Mouse (Mus musculus) brain, embryonic 14.5 days (tissue): ENCODE results near the gene Apol8. TPM values are rescaled to one million over a fixed set of nuclear protein-coding genes. Genes with fewer than 3 reads are reported as not detected.

ENCODE experiments used
- DNase-seq: peaks from one replicate; pipeline ENCODE4 v3.0.0-alpha.2; 2011; ENCODE audit warnings: low read depth
- CTCF ChIP-seq: fragments of 200-500 bp; IDR thresholded peaks from 2 replicates; pipeline ENCODE4 v1.5.1; 2012; ENCODE audit warnings: inconsistent platforms, mild to moderate bottlenecking, moderate library complexity, borderline replicate concordance; ENCODE audit not compliant: insufficient read depth, insufficient read length; ENCODE audit errors: extremely low read depth
- POLR2A ChIP-seq: fragments of 200-500 bp; IDR thresholded peaks from 2 replicates; pipeline ENCODE4 v1.6.1; 2012; ENCODE audit warnings: mild to moderate bottlenecking, inconsistent platforms, borderline replicate concordance; ENCODE audit not compliant: poor library complexity, insufficient read depth, insufficient read length, severe bottlenecking; ENCODE audit errors: extremely low read depth
- polyA plus RNA-seq: library from polyadenylated mRNA; depleted of rRNA; stranded (reverse); fragments of >200 nt; gene quantifications from 2 replicates; pipeline ENCODE4 v1.2.3, GENCODE M21; 2012

The Apol8 gene
- polyA plus RNA-seq, 1 experiment, result 0.30 TPM

GRCm38 (mm10) chr15:77784039-77784824, 27.4 kb upstream of the Apol8 start:
- no peak for TF ChIP-seq POLR2A
- no peak for TF ChIP-seq CTCF
- DNase-seq, result no peak

- DNase-seq, result no peak
- TF ChIP-seq POLR2A (no peak), CTCF (peak; percentile 38; the same call in 1 of the 2 replicates)
These were observed 25.7 kb upstream of the Apol8 start for GRCm38 (mm10) chr15:77782449-77783014.

GRCm38 (mm10) chr15:77775186-77775963, 18.6 kb upstream of the Apol8 start:
- DNase-seq, result peak; percentile 80
- TF ChIP-seq CTCF (peak; percentile 99), POLR2A (no peak)

DNA sequence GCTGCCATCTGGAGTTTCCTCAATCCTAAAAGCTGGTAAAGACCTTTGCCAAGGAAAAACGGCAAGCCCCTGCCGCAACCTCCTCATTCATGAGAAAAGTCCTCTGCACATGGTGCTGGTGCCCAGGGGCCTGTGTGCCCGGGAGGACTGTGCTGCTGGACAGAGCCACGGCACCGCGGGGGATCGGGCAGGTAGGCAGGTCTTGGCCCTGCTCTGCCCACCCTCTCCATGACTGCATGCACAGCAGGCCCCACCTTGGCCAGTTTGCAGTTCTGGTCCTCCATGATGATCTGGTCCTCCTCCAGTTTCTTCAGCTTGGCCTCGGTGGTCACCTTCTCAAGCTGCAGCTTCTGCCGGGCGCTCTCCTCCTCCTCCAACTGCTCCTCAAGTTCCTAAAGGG, 17.5 kb upstream of the Apol8 start:
- DNase-seq, result no peak
- TF ChIP-seq CTCF (no peak), POLR2A (no peak)

DNA sequence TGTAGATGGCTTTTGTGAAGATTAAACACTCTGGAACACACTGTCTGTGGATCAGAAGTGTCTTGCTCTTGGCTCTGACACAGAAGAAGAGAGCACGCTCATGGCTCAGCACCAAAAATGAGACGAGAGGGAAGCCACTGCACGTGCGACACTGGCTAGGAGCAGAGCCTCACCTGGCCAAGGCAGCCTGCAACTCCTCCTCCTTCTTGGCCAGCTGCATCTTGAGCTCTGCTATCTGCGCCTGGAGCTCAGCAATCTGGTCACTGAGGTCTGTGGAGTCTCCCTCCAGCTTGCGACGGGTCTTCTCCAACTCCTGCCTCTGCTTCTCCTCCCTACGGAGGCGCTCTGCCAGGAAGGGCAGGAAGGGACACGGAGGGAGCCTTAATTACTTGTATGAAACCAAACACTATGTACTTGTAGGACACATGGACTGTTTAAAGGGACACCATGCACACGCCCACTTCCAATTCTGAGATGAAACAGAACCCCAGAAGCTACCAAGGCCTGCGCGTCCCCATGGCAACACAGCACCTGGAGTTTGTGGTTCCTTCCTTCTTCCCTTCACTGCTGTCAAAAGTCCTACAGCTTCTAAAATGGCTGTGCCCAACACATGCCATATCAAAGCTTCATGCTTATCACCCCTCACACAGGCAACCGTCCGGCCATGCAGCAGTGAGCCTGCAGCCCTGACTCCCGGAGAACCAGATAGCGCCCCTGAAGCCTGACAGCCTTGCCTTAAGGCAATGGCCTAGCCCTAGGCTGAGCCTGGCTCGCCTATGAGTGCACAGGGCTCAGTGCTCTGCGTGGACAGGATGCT, 16.5 kb upstream of the Apol8 start:
- TF ChIP-seq CTCF, result no peak
- TF ChIP-seq POLR2A, result no peak

GRCm38 (mm10) chr15:77770942-77771341, 14.1 kb upstream of the Apol8 start:
- no peak for TF ChIP-seq POLR2A
- no peak for TF ChIP-seq CTCF
- DNase-seq, result no peak

More for the DNA sequence above, 16.5 kb upstream of the Apol8 start:
- no peak for DNase-seq

DNA sequence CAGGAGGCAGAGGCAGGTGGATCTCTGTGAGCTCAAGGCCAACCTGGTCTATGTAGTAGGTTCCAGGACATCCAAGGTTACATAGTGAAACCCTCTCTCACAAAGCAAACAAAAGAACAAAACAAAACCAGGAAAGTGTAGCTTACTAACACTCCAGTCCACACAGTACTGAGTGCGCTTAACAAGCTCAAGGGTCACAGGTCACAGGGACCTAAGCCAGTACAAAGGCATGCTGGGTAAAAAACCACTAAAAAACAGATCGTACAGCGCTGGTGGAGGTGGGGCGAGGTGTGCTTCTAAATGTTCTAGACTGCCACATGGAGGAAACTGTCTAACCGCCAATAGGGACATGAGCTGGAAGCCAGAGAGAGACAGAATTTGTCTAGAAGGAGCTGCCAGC, 13.5 kb upstream of the Apol8 start:
- DNase-seq, result no peak
- TF ChIP-seq CTCF (no peak), POLR2A (no peak)

GRCm38 (mm10) chr15:77766981-77767380, 10.2 kb upstream of the Apol8 start:
- TF ChIP-seq CTCF, result no peak
- no peak for TF ChIP-seq POLR2A
- no peak for DNase-seq

DNA sequence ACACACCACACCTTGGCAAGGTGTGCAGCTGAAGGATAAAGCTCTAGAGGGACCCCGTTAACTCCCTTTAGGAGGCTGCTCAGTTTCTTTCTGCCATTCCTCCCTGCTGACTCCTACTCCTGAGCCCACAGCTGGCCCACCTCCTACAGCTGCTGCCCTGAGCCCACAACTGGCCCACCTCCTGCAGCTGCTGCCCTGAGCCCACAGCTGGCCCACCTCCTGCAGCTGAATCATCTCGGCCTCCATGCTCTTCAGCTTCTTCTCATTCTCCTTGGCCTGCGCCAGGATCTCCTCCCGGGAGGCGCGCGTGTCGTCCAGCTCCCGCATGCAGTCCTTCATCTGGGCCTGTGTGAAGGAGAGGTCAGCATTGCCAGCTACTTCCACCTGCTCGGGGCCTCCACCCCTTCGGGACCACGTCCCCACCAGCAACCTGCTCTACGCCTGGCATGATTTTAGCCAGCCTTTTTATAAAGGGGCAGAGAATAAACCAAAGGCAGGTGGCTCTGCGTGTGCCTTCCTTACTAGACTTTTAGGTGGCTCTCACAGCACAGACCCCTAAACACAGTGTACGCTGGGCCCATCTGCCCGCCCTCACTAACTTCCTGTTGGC, 8.8 kb upstream of the Apol8 start:
- TF ChIP-seq POLR2A (no peak), CTCF (no peak)
- no peak for DNase-seq

- TF ChIP-seq CTCF (no peak), POLR2A (no peak)
- DNase-seq, result peak; percentile 29
These were observed 7.7 kb upstream of the Apol8 start for GRCm38 (mm10) chr15:77764391-77765006.

DNA sequence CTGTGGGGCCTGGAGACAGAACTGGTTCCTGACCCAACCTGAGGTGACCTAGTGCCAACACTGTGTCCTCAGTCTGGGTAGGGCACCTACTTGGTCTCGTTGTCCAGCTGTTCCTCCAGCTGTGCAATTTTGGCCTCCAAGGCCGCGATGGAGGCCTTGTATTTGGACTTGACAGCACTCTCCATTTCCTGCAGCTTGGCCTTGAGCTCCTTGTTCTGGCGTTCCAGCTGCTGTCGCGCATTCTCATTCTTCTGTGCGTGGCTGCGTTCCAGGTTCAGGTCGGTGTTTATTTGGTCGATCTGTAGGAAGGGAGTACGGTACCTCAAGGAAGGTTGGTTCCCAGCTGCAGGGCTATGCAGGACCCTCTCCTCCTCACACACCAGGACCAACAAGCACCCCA, 6.9 kb upstream of the Apol8 start:
- no peak for TF ChIP-seq POLR2A
- no peak for TF ChIP-seq CTCF
- DNase-seq, result no peak

DNA sequence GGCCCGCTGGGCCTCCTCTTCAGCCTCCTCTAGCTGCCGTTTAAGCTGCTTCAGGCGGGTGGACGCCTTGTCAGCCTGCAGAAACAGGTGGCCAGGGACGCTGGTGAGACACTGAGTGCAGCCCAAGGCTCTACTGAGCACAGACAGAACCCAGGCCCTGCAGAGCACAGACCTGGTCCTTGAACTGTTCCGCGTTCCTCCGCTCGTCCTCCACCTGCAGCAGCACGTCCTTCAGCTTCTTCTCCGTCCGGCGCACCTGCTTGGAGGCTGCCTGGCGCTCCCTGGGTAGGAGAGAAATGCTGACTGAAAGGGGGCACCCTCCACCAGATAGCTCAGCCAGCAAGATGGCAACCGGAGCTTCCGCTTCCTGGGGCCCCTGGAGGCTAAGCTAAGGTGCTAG, 6.2 kb upstream of the Apol8 start:
- no peak for DNase-seq
- TF ChIP-seq POLR2A, result no peak
- no peak for TF ChIP-seq CTCF
